Mouse (Mus musculus) CH12.LX (cell line): ENCODE measurements around the gene Dnajb11. TPM values are rescaled to one million over a fixed set of nuclear protein-coding genes. Genes with fewer than 3 reads are reported as not detected.

ENCODE experiments used
- DNase-seq: peaks from one replicate; pipeline ENCODE4 v3.0.0-alpha.2; 2013; ENCODE audit errors: extremely low read depth
- H3K27ac ChIP-seq: 2 replicates; pipeline ENCODE4 v1.5.1; 2012; ENCODE audit warnings: low read depth, mild to moderate bottlenecking, control low read depth, moderate library complexity; ENCODE audit not compliant: insufficient read depth
- H3K27me3 ChIP-seq: replicated peaks from 2 replicates; pipeline ENCODE3; 2012; ENCODE audit warnings: inconsistent platforms
- H3K36me3 ChIP-seq, 2 experiments: replicated peaks in 1 of 2; 2 replicates each; pipeline versions ENCODE3 to v1.6.1; 2012; ENCODE audit warnings: inconsistent platforms in 1 of 2, low read length in 1 of 2, mild to moderate bottlenecking in 1 of 2, mixed read lengths in 1 of 2, moderate library complexity in 1 of 2; ENCODE audit not compliant: control insufficient read depth in 1 of 2, insufficient read depth in 1 of 2
- H3K4me1 ChIP-seq, 2 experiments: 2 replicates each; pipeline ENCODE4 v1.6.1; 2012; ENCODE audit warnings: inconsistent platforms in 1 of 2, moderate library complexity in 1 of 2; ENCODE audit not compliant: insufficient read depth in 2 of 2, control insufficient read depth in 1 of 2
- H3K4me2 ChIP-seq: 2 replicates; pipeline ENCODE4 v1.6.1; 2012; ENCODE audit warnings: low read depth, mild to moderate bottlenecking, control low read depth; ENCODE audit not compliant: poor library complexity, insufficient read depth, severe bottlenecking
- H3K4me3 ChIP-seq, 3 experiments: fragments of 150-350 bp in 1 of 3; sonication (generic) in 1 of 3; replicated peaks in 1 of 3; 2 replicates each; pipeline versions ENCODE3 to v1.5.1; 2011 to 2012; ENCODE audit warnings: low read depth in 2 of 3, low read length in 2 of 3, mild to moderate bottlenecking in 2 of 3, moderate library complexity in 2 of 3, control low read depth in 1 of 3, improper control_type of control experiment in 1 of 3, inconsistent platforms in 1 of 3, mixed read lengths in 1 of 3; ENCODE audit not compliant: poor library complexity in 1 of 3
- H3K79me2 ChIP-seq: replicated peaks from 2 replicates; pipeline ENCODE4 v1.6.1; 2012; ENCODE audit warnings: mild to moderate bottlenecking, moderate library complexity; ENCODE audit not compliant: control insufficient read depth, poor library complexity, insufficient read depth, severe bottlenecking; ENCODE audit errors: extremely low read depth
- H3K9ac ChIP-seq: 2 replicates; pipeline ENCODE4 v1.6.1; 2012; ENCODE audit warnings: low read depth, mild to moderate bottlenecking, control low read depth, moderate library complexity; ENCODE audit not compliant: insufficient read depth
- H3K9me3 ChIP-seq: replicated peaks from 2 replicates; pipeline ENCODE3; 2012; ENCODE audit warnings: low read length, inconsistent platforms, mixed read lengths
- BHLHE40 ChIP-seq: IDR thresholded peaks from 2 replicates; pipeline ENCODE4 v1.6.1; 2011; ENCODE audit warnings: mild to moderate bottlenecking, low read depth, low read length, improper control_type of control experiment
- CHD1 ChIP-seq: IDR thresholded peaks from 2 replicates; pipeline ENCODE4 v1.6.1; 2012; ENCODE audit warnings: low read depth, low read length, improper control_type of control experiment, inconsistent platforms
- CTCF ChIP-seq, 2 experiments: IDR thresholded peaks in 1 of 2; conservative IDR thresholded peaks in 1 of 2; 2 replicates each; pipeline ENCODE4 v1.5.1; 2011 to 2012; ENCODE audit warnings: low read depth in 2 of 2, low read length in 2 of 2, improper control_type of control experiment in 1 of 2, inconsistent platforms in 1 of 2, mild to moderate bottlenecking in 1 of 2, moderate library complexity in 1 of 2
- E2F4 ChIP-seq: IDR thresholded peaks from 2 replicates; pipeline ENCODE4 v1.6.1; 2011; ENCODE audit warnings: low read depth, low read length, improper control_type of control experiment; ENCODE audit not compliant: insufficient replicate concordance
- ETS1 ChIP-seq: conservative IDR thresholded peaks from 2 replicates; pipeline ENCODE4 v1.6.1; 2012; ENCODE audit warnings: low read depth, mild to moderate bottlenecking, inconsistent platforms, low read length, improper control_type of control experiment, moderate library complexity
- GABPA ChIP-seq: IDR thresholded peaks from 2 replicates; pipeline ENCODE4 v1.6.1; 2012; ENCODE audit warnings: low read depth, low read length, improper control_type of control experiment, inconsistent platforms; ENCODE audit not compliant: insufficient replicate concordance
- JUN ChIP-seq: IDR thresholded peaks from 2 replicates; pipeline ENCODE4 v1.6.1; 2011; ENCODE audit warnings: low read depth, mild to moderate bottlenecking, low read length, improper control_type of control experiment, moderate library complexity; ENCODE audit not compliant: insufficient read depth
- JUND ChIP-seq: conservative IDR thresholded peaks from 2 replicates; pipeline ENCODE4 v1.6.1; 2011; ENCODE audit warnings: low read depth, low read length, improper control_type of control experiment
- KAT2A ChIP-seq: IDR thresholded peaks from 2 replicates; pipeline ENCODE4 v1.6.1; 2012; ENCODE audit warnings: low read length, improper control_type of control experiment, inconsistent platforms; ENCODE audit not compliant: insufficient replicate concordance
- MAX ChIP-seq: IDR thresholded peaks from 2 replicates; pipeline ENCODE4 v1.6.1; 2011; ENCODE audit warnings: low read length, improper control_type of control experiment
- MEF2A ChIP-seq: IDR thresholded peaks from 2 replicates; pipeline ENCODE4 v1.6.1; 2014; ENCODE audit warnings: low read depth, mild to moderate bottlenecking, inconsistent platforms, low read length, improper control_type of control experiment, borderline replicate concordance
- MXI1 ChIP-seq: IDR thresholded peaks from 2 replicates; pipeline ENCODE4 v1.6.1; 2011; ENCODE audit warnings: mild to moderate bottlenecking, low read depth, low read length, improper control_type of control experiment
- NELFE ChIP-seq: IDR thresholded peaks from 2 replicates; pipeline ENCODE4 v1.6.1; 2011; ENCODE audit warnings: low read depth, low read length, improper control_type of control experiment
- NRF1 ChIP-seq: IDR thresholded peaks from 2 replicates; pipeline ENCODE4 v1.6.1; 2014; ENCODE audit warnings: low read depth, mild to moderate bottlenecking, inconsistent platforms, low read length, improper control_type of control experiment, moderate library complexity
- PAX5 ChIP-seq: IDR thresholded peaks from 2 replicates; pipeline ENCODE4 v1.6.1; 2012; ENCODE audit warnings: low read length, inconsistent platforms, mixed read lengths
- POLR2A ChIP-seq: IDR thresholded peaks from 2 replicates; pipeline ENCODE4 v1.6.1; 2011; ENCODE audit warnings: low read depth, mild to moderate bottlenecking, improper control_type of control experiment, low read length
- RAD21 ChIP-seq: IDR thresholded peaks from 2 replicates; pipeline ENCODE4 v1.6.1; 2011; ENCODE audit warnings: low read depth, mild to moderate bottlenecking, low read length, improper control_type of control experiment, moderate library complexity
- RCOR1 ChIP-seq: conservative IDR thresholded peaks from 2 replicates; pipeline ENCODE4 v1.6.1; 2012; ENCODE audit warnings: low read depth, mild to moderate bottlenecking, inconsistent platforms, low read length, improper control_type of control experiment
- SIN3A ChIP-seq: IDR thresholded peaks from 2 replicates; pipeline ENCODE4 v1.6.1; 2012; ENCODE audit warnings: low read length, improper control_type of control experiment, inconsistent platforms
- SMC3 ChIP-seq: IDR thresholded peaks from 2 replicates; pipeline ENCODE4 v1.6.1; 2011; ENCODE audit warnings: low read depth, low read length, improper control_type of control experiment
- TBP ChIP-seq: conservative IDR thresholded peaks from 2 replicates; pipeline ENCODE4 v1.6.1; 2011; ENCODE audit warnings: low read depth, low read length, improper control_type of control experiment
- TCF12 ChIP-seq: IDR thresholded peaks from 2 replicates; pipeline ENCODE4 v1.6.1; 2014; ENCODE audit warnings: low read depth, mild to moderate bottlenecking, inconsistent platforms, low read length, improper control_type of control experiment
- UBTF ChIP-seq: IDR thresholded peaks from 2 replicates; pipeline ENCODE4 v1.6.1; 2012; ENCODE audit warnings: low read depth, mild to moderate bottlenecking, inconsistent platforms, low read length, improper control_type of control experiment, moderate library complexity
- ZMIZ1 ChIP-seq: IDR thresholded peaks from 2 replicates; pipeline ENCODE4 v1.6.1; 2012; ENCODE audit warnings: low read depth, mild to moderate bottlenecking, inconsistent platforms, low read length, improper control_type of control experiment
- dilution Hi-C: fragments of 300-500 bp; cut with MboI; formaldehyde crosslinking; loops from 2 replicates; pipeline ENCODE4 v1.14.3; 2020; ENCODE audit warnings: low sequenced_read_pairs; ENCODE audit not compliant: extremely low pct_unique_long_range_greater_than_20kb, extremely low pct_ligation_motif_present
- in situ Hi-C: fragments of 300-500 bp; cut with MboI; formaldehyde crosslinking; loops from 3 replicates; pipeline ENCODE4 v1.14.3; 2019; ENCODE audit warnings: low sequenced_read_pairs, low pct_ligation_motif_present, low pct_unique_long_range_greater_than_20kb, mixed read lengths
- polyA plus RNA-seq: library from polyadenylated mRNA; unstranded; fragments of >175 nt; gene quantifications from 2 replicates; pipeline ENCODE4 v1.2.1, GENCODE M21; 2012; ENCODE audit warnings: low read depth; ENCODE audit not compliant: insufficient read length
- total RNA-seq, 2 experiments: library from RNA; depleted of rRNA; stranded (reverse); fragments of 300-350 nt in 1 of 2; fragments of >200 nt in 1 of 2; gene quantifications; 2 replicates each; pipeline ENCODE4 v1.2.3; 2012 to 2014

The Dnajb11 gene
- total and polyA plus RNA-seq, 3 experiments: 122 to 206 (median 129) TPM

- peaks cover 0 to 3% of the 10 kb centered on the region in 2 experiments for H3K36me3 ChIP-seq
- peaks cover 2 to 27% of the 10 kb centered on the region in 2 experiments; a peak in 2 of 4 replicates for H3K4me1 ChIP-seq
- TF ChIP-seq KAT2A: no peak
- TF ChIP-seq SMC3: no peak
- TF ChIP-seq UBTF: no peak
- TF ChIP-seq CTCF (conservative IDR thresholded peaks at IDR 0.05 in 1 of 2, IDR thresholded peaks at IDR 0.05 in 1 of 2; ENCODE audit: low read depth in 2 of 2, low read length in 2 of 2): no peak
- TF ChIP-seq SIN3A: no peak
- no peak for TF ChIP-seq TBP
- TF ChIP-seq MEF2A: no peak
- TF ChIP-seq RCOR1: no peak
- TF ChIP-seq JUND: no peak
- TF ChIP-seq JUN: no peak
- no peak for TF ChIP-seq PAX5
- H3K79me2 ChIP-seq: no peaks in the 10 kb centered on the region
- DNase-seq: no peak
- in situ Hi-C loops: loop anchor here (5.0 to 25.0 kb wide), 2 partner anchors 167 to 552 kb away; partner anchors contain the start of gene Rtp1
- no peak overlapping the region for H3K4me3 ChIP-seq
- H3K27me3 ChIP-seq: no peaks in the 10 kb centered on the region
- H3K4me2 ChIP-seq: no peak overlapping the region
- no peak overlapping the region for H3K27ac ChIP-seq
- dilution Hi-C loops: no loop called here
- no peak overlapping the region for H3K9ac ChIP-seq
- H3K9me3 ChIP-seq: no peaks in the 10 kb centered on the region
Observed at GRCm38 (mm10) chr16:22885356-22885755, 27.7 kb downstream of the Dnajb11 start.

GRCm38 (mm10) chr16:22886726-22887125 is 29.1 kb downstream of the Dnajb11 start:
- peaks cover 5 to 27% of the 10 kb centered on the region in 2 experiments; a peak in 2 of 4 replicates for H3K4me1 ChIP-seq
- TF ChIP-seq ZMIZ1 (no peak), MAX (no peak), MXI1 (no peak), TCF12 (no peak), CHD1 (no peak), E2F4 (no peak), NELFE (no peak), JUN (no peak), RAD21 (no peak), POLR2A (no peak), SMC3 (no peak), GABPA (no peak), ETS1 (no peak), MEF2A (no peak), NRF1 (no peak), BHLHE40 (no peak)
- TF ChIP-seq, all 38 proteins: peak for 0
- no peak for DNase-seq
- no peak overlapping the region for H3K4me2 ChIP-seq
- H3K27ac ChIP-seq: no peak overlapping the region
- H3K36me3 ChIP-seq: peaks cover 0 to 3% of the 10 kb centered on the region in 2 experiments
- H3K4me3 ChIP-seq: no peak overlapping the region
- no peaks in the 10 kb centered on the region for H3K9me3 ChIP-seq
- dilution Hi-C loops (no loop called here), in situ Hi-C loops (loop anchor here (5.0 to 25.0 kb wide), 2 partner anchors 166 to 551 kb away; partner anchors contain the start of gene Rtp1)
- no peaks in the 10 kb centered on the region for H3K79me2 ChIP-seq
- H3K27me3 ChIP-seq: no peaks in the 10 kb centered on the region
- no peak overlapping the region for H3K9ac ChIP-seq
